Mouse (Mus musculus): ENCODE data around the gene Sel1l2.
"Not testable (repeated sequence)": the region's sequence is repeated elsewhere in the genome, so short reads cannot be mapped to it uniquely, and the experiment has no call there.

Gene Sel1l2

DNA sequence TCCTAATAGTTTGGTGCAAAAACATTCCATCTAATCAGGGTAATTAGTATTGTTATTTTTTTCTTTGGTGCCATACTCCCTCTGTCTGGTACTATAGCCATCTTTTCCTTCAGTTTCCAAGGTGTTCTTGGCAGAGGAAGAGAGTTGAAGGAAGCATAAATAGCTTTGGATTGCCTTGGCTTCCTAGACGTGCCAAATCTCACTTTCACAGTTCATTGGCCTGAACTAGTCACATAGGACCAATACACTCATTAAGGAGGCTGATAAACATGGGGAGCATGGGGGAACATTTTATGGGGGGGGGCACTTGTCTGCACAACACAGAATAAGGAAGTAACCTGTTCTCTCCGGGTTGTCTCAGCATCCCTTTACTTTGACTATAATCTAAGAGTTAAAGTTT is 174.1 kb downstream of the Sel1l2 start:
- DNase-seq (ENCODE audit: low read depth, low spot score), result no peak

DNA sequence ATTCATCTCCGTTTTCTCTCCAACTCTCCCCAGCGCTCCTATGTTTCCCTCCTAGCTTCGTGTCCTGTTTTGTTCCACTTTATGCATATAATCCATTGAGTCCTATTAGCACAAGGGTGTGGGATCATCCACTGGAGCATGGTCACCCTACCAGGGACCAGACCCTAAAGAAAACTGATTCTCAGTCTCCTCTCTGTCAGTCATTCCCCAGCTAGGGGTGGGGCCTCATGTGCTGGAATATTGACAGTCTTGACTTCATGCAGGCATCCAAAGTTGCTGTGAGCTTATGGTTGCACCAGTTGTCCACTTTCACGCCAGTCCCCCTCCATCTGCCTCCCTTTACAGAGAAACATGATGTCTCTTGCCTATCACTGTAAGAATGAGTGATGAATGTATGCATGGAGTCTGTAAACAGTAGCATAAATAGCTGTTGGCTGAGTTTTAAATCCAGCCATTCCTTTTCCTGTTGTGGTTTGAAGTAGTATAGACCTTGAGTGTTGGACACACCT is 174.9 kb downstream of the Sel1l2 start:
- DNase-seq (ENCODE audit: low read depth, low spot score), result no peak

DNA sequence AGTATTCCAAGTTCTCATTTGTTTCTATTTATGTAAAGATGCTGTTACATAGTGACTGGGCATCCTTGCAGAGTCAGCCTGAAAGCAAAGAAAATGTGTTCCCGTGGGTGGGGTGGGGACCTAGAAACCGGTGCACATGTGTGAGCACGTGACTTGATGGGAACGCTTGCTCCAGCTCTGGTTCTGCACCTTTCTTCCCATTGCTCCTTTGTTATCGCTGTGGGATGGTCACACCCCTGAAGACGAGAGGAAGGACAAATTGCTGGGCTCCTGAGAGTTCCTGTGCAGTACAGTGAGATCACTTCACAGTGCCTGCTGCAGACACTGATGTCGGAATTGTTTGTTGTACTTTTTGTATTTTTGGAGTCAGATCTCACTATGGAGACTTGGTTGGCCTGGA is 185.8 kb downstream of the Sel1l2 start:
- no peak for DNase-seq (ENCODE audit: low read depth, low spot score)

DNA sequence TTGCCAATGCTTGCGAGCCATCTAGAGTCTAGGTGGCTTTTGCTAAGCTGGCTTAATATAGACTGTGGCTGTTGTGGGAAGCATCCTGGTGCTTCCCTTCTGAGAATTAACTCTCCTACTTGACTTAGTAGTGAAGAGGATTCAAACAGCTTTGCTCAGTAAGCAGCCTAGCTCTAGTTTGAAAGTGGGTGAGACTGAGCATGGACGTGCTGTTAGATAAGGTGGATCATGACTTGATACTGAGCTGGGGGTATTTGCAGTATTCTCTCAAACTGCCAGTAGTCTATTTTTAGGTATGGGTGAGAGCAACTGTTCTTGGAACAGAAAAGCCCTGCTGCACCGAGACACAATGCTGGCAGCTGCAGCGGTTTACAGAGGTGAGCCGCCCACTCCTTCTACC is 186.9 kb downstream of the Sel1l2 start:
- no peak for DNase-seq (ENCODE audit: low read depth, low spot score)

DNA sequence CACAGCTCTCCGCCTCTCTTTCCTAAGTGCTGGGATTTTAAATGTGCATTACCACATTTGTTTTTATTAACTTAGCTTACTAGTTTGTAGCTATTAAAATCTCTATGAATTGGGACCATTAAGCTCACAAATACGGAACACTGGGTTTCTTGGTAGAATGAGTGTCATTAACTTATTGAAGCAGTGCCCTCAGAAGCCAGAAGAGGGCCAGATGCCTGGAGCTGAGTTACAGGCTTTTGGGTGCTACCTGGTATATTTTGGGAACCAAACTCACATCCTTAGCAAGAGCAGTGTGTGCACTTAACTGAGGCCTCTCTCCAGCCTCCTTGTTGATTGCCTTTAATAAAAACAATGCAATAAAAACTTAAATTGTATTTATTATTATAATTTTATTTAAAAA is 188.8 kb downstream of the Sel1l2 start:
- no peak for DNase-seq (ENCODE audit: low read depth, low spot score)

DNA sequence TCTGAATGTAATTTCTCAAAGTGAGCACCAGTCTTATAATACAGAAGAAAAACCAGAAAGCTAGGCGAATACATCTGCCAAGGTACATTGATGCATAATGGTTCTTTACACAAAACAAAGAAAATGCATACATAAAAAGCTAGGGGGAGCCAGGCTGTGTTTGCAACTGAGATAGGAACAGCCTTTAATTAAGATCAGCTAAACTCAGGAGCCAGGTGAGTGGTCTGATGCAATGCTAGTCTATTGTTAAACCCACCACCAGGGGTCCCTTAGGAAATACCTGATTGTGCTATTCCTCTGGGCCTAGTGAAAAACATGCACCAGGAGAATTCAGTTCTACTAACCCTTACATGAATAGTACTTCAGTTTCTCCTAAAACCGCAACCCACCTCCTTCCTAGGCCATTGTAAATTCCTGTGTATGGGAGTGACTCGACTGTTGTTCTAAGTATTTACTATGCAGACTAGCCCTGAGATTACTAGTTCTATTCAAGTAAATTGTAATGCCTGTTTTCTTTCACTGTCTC is 203.8 kb downstream of the Sel1l2 start:
- not testable (repeated sequence) for DNase-seq (ENCODE audit: low read depth, low spot score)

All from WW6 (cell line).